Mouse (Mus musculus) thymus, postnatal 0 days (tissue): ENCODE results near the gene Gm10840. TPM values are rescaled to one million over a fixed set of nuclear protein-coding genes. Genes with fewer than 3 reads are reported as not detected.
"Not testable (repeated sequence)": the region's sequence is repeated elsewhere in the genome, so short reads cannot be mapped to it uniquely, and the experiment has no call there.

ENCODE experiments used
- DNase-seq: peaks from one replicate; pipeline ENCODE4 v3.0.0-alpha.2; 2015; ENCODE audit warnings: low spot score
- polyA plus RNA-seq: library from polyadenylated mRNA; unstranded; fragments of >200 nt; fragmentation: Nextera tagmentation; extraction: Ambion mirVana; gene quantifications from 2 replicates; pipeline ENCODE4 v1.2.1, GENCODE M21; 2015

Gm10840 gene
- polyA plus RNA-seq: 0.54 and 0.78 TPM in 2 replicates

DNA sequence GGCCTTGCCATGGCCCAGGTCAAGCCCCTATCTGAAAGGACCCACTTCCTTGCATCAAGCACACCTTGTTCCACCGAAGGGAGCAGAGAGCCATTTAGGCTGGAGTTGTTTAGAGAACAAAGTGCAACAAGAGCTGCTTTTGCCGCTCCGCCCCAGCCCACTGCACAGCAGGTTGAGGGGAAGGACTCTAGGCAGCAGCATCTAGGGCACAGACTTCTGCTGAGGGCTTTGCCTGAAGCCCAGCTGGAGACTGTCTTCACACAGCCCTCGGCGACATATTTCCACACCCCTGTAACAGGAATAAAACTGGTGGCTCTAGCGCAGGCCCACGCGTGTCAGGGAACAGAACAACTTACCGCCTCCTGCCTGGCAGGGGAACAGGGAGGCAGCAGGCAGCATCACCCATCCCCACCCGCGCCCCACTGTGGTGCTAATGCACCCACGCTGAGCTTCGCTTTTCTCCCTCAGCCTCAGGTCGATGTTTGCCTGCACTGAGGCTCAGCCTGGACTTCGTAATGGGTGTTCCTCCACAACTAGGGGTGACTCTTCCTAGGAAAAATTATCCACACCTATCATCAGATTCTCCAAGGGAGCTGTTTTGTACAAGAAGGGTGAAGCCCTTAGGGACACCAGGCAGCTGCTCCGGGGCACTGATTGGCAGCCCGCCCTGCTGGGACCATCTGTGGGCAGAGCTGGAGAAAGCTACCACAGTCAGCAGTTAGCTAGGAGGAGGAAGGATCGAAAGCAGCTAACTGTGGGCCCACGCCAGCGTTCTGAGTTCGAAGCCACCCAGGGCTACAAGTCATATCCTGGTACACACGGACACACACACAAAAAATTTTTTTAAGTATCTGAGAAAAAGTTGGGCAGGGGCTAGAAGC lies at the start of gene Gm10840, which contains the start of gene Limd2:
Gm10840 (plus strand) TSS at position 10 of the 881 bp plus-strand sequence.
Limd2 (minus strand) TSS at position 20 of the 881 bp plus-strand sequence.
- DNase-seq: peak; percentile 77

DNA sequence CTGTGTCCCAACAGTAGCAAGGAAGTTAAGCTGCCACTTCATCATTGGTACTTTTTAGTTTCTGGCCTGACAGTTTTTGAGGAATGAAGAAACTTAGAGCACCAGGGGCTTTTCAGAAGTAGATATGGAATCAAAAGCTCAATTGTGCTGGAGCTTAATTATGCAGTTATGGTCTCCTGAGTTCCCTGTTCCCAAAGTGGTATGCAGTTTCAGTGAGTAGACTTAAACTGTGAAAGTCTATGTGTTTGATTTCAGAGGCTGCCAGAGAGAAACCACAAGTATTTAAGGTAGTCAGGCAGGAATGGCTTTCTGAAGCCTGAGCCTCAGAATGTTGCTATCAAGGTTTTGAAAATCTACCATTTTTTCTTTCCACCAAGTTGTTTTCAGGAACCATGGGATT lies 49.0 kb upstream of the Gm10840 start:
- no peak for DNase-seq

DNA sequence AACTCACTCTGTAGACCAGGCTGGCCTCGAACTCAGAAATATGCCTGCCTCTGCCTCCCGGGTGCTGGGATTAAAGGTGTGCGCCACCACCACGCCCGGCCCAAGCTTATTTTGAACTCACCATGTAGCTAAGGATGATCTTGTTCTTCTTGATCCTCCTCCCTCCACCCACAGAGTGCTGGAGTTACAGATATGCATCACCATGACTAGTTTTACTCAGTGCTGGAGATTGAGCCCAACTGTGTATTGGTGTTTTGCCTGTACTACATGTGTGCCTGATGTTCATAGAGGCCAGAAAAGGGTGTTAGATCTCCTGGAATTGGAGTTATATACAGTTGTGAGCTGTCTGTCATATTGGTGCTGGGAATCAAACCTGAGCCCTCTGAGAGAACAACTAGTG lies 38.4 kb upstream of the Gm10840 start:
- DNase-seq: no peak

DNA sequence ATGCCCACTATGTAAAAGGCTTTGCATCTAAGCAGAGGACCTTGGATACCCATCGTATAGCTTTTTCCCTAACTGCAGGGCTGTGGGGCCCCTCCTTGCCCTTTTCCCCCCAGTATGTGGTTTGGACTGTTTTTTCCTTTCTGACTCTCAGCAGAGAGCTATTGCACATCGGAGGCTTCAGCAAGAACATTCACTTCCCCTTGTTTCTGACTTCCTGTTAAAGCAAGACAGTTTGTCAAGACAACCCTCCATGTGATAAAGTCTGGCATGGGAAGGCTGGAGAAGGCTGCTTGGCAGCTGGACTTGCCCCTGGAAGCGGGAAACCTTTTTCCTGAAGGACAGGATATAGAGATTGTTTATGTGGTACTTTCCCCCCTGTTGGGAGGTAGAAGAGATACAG lies 37.9 kb upstream of the Gm10840 start:
- peak; percentile 41 for DNase-seq

DNA sequence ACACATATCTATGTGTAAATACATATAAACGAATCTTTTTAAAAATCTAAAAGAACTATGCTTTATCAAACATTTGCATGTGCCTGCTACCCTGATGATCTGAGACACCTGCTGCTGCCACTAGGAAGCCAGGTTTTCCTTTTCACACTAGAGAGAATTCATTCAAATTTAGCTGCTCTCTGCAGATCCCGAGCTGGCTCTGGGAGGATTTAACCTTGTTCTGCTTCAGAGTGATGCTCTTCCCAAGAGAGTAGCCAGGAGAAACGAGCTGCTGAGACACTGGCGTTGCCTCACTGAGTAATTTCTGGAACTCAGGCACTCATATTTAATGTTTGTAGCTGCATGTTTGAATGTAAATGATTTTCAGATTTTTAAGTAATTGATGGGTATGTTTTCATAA lies 35.9 kb upstream of the Gm10840 start:
- DNase-seq: no peak

DNA sequence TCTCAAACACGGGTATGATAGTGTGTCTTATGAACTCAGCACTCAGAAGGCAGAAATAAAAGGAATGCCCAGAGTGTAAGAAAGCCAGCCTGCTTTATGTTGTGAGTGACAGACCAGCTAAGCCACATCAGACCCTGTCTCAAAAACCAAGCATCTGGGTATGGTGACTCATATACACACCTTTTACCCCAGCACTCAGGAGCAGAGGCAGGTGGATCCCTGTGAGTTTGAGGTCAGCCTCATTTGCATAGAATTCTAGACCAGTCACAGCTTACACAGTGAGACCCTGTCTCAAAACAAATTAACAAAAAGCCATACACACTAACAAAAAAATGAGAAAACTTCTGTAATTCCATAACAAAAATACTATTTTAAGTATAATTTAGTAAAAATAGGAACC lies 34.8 kb upstream of the Gm10840 start:
- DNase-seq: no peak

DNA sequence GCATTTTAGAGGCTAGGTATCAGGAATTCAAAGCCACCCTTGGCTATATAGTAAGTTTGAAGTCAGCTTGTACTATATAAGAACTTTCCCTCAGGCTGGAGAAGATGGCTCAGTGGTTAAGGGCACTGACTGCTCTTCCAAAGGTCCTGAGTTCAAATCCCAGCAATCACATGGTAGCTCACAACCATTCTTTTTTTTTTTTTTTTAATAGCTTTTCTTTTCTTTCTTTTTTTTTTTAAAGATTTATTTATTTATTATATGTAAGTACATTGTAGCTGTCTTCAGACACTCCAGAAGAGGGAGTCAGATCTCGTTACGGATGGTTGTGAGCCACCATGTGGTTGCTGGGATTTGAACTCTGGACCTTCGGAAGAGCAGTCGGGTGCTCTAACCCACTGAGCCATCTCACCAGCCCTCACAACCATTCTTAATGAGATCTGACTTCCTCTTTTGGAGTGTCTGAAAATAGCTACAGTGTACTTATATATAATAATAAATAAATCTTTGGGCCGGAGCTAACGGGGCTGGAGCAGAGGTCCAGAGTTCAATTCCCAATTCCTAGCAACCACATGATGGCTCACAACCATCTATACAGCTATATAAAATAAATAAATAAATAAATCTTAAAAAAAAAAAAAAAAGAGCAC lies 33.8 kb upstream of the Gm10840 start:
- not testable (repeated sequence) for DNase-seq

DNA sequence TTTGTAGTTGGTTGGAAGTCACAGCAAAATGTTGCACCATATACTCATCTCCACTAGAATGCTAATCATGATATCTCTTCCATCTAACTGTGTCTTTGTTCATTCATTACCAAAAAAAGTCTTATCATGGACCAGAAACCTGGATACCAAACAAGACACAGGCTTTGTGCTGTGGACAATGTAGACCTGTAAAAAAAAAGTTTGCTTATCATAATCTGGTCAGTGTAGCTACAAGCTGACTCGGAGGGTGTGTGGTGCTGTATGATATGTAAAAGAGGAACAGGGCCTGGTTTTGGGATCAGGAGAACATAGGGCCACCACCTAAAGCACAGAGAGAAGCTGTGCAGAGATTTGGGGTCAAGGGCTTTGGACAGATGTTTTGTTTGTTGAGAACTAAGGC lies 31.2 kb upstream of the Gm10840 start:
- DNase-seq: no peak

DNA sequence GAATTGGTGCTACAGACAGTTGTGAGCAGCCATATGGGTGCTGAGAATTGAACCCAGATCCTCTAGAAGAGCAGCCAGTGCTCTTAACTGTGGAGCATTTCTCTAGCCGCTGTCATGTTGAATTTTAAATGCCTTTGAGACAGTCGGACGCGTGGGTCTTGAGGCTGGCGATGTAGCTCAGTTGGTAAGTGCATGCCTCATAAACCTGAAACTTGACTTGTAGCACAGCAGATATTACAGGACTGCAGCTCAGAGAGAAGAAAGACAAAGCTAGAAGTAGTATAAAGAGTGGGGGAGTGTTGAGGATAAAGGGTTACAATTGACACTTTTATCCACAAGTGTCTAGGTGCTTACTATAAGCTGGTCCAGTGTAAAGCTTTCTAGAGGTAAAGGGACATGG lies 28.1 kb upstream of the Gm10840 start:
- no peak for DNase-seq

DNA sequence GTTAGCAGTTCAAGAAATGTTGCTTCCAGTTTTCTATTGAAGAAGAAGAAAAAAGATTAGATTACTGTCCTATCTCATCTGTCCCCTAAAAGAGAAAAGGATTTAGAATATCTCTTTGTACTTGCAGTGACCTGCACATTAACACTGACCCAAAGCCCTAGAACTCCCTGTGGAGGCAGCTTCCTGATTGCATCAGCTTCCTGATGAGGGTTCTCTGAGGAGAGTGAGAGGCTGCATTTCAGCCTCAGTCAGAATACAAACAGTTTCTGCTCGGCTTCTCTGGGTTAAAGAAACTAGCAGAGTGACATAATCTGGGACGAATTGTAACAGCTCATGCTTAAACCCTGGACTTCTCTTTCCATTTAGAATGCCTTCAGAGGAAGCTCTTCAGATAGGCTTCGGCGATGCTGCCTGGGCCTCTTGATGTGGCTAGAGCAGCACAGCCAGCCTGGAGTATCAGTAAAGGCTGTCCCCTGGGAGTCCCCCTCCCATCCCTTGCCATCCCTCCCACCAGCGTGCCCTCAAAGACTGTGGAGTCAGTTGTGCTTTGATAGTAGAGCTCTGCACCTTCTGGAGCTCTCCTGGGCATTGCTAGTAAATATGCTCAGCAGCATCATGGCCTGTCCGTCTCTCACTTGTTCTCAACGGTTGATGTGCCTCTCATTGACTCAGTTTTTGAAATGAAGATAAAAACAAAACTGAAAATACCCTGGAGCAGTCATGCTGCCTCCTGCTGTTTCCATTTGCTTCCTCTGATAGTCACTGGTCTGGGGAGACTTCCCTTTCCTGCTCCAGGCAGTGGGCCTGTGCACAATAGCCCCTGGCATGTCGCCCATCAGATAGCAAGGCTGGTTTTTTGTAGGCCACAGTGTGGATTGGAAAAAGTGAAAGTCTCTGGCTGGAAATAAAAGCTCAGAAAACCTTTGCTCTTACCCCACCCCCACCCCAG lies 25.8 kb upstream of the Gm10840 start:
- peak; percentile 14 for DNase-seq

DNA sequence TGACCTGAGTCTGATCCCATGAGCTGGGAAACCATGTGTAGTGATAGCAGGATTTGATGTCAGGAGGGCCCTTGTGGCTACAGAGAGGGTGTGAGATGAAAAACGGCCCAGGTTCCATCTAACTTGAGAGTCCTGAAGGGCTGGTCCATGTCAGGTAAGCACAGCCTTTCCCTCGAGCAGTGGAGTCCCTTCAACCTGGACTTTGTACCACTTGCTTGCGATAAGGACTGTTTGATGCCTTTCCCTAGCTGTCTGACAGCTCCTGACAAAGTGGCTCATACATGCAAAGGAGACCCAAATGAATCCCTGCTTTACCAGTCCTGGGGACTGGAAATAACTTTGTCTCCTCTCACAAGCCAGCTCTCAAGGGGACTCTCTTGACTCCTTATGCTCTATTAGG lies 9.4 kb upstream of the Gm10840 start:
- no peak for DNase-seq

DNA sequence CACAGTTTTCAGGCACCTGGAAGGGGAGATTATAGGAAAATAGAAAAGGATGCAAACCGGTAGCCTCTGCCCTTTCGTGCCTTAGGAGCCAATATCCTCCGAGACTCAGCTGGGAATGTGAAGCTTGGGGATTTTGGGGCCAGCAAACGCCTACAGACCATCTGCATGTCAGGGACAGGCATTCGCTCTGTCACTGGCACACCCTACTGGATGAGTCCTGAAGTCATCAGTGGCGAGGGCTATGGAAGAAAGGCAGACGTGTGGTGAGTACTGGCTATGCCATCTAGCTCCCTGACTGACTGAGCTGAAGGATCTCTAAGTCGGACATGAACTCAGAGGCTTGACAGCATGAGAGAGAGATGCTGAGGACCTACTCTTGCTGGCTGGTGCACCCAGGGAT lies 8.5 kb upstream of the Gm10840 start:
- no peak for DNase-seq

DNA sequence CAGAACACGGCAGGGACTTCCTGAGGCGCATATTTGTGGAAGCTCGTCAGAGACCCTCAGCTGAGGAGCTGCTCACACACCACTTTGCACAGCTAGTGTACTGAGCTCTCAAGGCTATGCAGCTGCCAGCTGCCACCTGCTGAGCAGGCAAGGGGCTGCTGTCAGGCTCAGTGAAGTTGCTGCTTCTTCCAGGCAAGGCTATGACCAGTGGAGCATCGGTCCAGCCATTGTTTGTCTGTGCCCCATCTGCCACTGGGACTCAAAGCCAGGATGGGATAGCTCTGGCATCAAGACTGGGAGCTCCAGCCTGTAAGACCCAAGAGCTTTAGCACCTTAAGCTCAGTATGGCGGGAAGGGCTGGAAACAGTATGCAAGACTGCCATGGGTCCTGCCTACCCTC lies 6.6 kb upstream of the Gm10840 start:
- peak; percentile 34 for DNase-seq

DNA sequence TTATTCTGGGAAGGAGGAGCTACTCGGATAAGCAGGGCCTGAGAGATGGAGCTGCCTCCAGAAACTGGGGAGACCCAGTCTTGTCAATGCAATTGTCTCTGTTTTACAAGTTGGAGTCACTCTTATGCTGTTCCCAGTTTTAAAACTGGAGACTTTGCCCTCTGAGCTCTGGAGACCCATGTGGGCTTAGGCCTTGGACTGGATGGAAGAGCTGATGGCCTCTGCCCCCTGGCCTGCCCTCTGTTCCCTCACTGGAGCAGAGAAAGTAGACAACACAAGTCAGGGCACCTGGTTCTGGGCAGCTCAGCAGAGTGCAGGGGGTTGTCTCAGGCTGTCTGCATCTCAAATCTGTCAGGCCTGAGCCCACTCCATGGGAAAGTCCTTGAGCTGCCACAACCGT lies 5.9 kb upstream of the Gm10840 start:
- DNase-seq: no peak

DNA sequence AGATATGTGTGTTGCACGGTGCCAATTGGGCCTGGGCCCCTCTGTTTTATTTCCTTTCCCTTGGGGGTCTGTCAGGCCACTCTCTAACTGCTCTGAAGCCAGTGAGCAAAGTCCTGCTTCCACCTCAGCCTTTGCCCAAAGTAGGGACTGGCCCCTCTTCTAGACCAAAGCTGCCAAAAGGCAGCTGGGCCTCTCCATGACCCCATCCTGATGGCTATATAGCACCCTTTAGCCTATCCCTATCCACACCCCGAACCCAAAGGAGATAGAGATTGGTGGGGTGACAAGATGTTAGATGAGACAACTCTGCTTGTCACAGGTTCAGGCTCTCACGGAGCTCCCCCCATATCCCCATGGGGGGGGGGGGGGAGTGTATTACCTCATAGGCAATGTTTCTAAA lies 4.9 kb upstream of the Gm10840 start:
- DNase-seq: no peak

DNA sequence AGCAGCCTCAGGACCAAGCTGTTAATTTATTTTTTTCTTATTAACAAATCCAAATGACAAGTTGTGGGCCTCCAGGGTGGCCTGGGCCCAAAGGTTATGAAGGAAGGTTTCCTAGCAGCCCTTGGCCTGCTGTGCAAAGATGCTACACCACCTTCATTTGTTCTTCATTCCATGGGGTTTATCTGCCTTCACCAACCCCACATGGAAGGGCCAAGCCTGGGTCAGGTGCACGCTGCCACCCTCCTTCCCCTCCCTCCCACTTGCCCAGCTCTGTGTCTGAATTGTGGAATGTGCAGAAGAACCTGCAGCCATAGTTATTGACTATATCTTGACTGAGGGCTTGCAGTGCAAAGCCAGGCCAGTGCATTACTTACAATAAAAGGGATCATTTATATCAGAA lies 4.4 kb upstream of the Gm10840 start:
- no peak for DNase-seq

DNA sequence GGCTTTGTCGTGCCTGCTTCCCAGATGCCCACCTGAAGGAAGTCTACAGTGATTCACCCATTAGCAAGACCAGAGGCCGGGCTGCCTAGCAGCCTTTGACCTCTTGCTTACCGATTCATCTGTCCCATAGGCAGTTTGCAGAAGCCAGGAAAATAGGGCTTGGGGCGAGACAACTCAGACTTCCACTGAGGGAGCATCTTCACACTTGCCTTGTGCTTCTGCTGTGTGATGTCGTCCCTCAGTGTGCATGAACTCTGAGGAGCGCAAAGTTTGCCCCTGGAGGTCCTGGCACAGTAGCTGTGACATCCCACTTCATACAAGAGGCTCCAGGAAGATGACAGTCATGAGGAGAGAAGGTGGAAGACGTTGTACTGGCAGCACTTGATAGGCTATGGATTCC lies 3.5 kb upstream of the Gm10840 start:
- DNase-seq: no peak

DNA sequence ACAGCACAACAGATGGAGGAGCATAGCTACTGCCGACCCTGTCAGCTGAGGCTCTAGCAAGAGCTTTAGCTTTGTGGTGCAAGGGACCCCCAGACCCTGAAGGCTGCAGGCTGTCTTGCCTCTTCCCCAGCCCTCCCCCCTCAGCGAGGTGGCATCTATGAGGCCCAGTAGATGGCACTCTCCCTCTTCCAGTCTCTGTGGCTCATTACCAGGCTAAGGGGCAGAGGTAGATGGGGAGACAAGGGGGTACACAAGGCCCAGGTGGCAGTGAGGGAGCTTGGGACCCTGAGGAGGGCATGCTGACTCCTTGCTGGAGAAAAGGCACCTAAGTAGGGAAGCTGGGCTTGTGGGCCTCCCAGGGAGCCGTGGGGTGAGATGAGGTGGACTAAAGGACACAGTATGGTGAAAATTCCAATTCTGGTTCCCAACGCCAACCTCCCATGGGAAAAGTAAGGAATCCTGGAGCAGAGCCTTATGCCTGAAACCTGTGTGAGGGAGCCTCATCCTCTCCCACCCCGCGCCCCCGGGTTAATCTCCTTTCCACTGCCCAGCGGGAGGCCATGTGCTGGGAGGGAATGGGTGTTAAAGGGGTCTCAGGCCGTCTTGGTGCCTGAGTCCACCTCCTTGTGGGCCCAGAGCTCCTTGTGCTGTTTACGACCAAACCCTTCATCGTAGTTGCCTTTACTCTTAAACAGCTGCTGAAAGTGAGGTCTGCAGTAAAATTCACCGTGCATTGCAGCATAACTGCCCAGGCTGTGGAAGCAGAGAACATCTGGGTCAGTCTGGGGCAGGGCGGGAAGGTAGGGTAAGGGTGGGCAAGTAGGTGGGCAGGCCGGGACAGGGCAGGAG lies 2.3 kb upstream of the Gm10840 start:
- peak; percentile 83 for DNase-seq

DNA sequence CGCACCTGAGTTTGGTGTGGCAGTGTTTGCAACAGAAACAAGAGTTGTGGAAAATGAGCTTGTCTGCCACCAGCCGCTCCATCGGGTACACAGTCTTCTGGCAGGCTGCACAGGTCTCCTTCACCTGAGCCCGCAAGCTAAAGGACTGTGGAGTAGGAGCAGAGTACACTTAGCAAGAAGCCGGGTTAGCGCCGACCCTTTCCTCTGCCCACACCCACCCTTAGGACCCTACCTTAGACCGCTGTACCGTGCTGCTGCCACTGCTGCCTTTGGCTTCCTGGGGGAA lies 1.8 kb upstream of the Gm10840 start:
- no peak for DNase-seq

DNA sequence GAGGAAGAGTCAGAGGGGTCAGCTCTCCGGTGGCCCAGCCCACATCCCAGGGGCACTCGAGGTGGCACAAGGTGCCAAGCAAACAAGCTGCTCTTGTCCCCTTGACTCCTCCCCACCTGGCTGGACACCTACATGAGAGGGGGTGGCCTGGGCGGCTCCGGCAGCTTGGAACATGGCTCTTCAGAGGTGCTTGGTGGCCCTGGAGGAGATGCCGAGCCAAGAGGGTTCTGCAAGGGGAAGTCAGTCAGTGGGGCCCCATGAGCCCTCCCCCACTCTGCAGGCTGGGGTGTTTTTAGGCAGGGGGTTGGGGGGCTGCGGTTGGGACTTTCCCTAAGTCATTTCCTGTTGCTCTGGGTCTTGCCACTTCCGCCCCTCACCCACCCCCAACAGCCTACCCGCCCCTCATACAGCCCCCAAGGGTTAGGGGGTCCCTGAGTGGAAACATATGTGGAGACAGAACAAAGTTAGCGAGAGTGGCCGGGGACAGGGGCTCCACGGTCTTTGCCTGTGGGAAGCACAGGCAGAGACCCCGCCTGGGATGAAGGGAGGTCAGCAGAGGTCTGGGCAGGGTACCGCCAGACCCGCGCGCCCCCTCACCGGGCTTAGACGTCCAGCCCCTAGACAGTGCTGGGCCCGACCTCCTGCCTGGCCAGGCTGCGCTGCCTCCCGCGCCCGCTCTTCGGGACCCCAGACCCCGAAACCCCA lies 1.3 kb upstream of the Gm10840 start:
- peak; percentile 97 for DNase-seq
